ENCODE assay signal across 8 mouse cellular contexts in the genomic region with DNA sequence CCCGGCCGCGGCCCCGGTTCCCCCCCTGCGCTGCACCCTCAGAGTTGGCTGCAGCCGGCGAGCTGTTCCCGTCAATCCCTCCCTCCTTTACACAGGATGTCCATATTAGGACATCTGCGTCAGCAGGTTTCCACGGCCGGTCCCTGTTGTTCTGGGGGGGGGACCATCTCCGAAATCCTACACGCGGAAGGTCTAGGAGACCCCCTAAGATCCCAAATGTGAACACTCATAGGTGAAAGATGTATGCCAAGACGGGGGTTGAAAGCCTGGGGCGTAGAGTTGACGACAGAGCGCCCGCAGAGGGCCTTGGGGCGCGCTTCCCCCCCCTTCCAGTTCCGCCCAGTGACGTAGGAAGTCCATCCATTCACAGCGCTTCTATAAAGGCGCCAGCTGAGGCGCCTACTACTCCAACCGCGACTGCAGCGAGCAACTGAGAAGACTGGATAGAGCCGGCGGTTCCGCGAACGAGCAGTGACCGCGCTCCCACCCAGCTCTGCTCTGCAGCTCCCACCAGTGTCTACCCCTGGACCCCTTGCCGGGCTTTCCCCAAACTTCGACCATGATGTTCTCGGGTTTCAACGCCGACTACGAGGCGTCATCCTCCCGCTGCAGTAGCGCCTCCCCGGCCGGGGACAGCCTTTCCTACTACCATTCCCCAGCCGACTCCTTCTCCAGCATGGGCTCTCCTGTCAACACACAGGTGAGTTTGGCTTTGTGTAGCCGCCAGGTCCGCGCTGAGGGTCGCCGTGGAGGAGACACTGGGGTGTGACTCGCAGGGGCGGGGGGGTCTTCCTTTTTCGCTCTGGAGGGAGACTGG. TPM values are rescaled to one million over a fixed set of nuclear protein-coding genes. Genes with fewer than 3 reads are reported as not detected.
A peak's percentile ranks its signal among the peaks of the same experiment; 100 is the strongest.
DNase-seq lines count a peak whose midpoint lies in the region; ATAC-seq lines count a peak whose summit lies in the region.

A gene (plus strand): TSS at position 410 of the 817 bp plus-strand sequence.

- peak within 1 kb of the TSS; percentile 32 for H3K27ac ChIP-seq in hindbrain, embryonic 16.5 days (ENCODE audit: low read depth, low read length)
- peak within 1 kb of the TSS; percentile 95 for H3K27ac ChIP-seq in macrophage

- DNase-seq in T-cell, adult 2 months (ENCODE audit: low spot score), result peak; percentile 90
- DNase-seq in cerebellum, postnatal 36 days, result peak; percentile 77 to 86
- peak; percentile 90 for DNase-seq in gastrocnemius, adult 18-20 months (ENCODE audit: low spot score)
- DNase-seq in left cerebral cortex, adult 18-20 months (ENCODE audit: low spot score in 2 of 2), result peak; percentile 77 to 88
- DNase-seq in retina, postnatal 7 days (ENCODE audit: low read depth, low spot score), result peak; percentile 87
- DNase-seq in urinary bladder, adult 2 months (ENCODE audit: low spot score), result peak; percentile 93

- peak within 1 kb of the TSS; percentile 96 for H3K4me2 ChIP-seq in hindbrain, embryonic 16.5 days (ENCODE audit: low read length)

- H3K4me3 ChIP-seq in hindbrain, embryonic 16.5 days (ENCODE audit: low read length), result peak within 1 kb of the TSS; percentile 42
- peak within 1 kb of the TSS; percentile 85 for H3K4me3 ChIP-seq in macrophage (ENCODE audit: inconsistent target)

- ATAC-seq in hindbrain, embryonic 16.5 days, result peak; percentile 93

- WGBS in hindbrain, embryonic 16.5 days, result under 1% methylated on average over 56 of the region's 56 CpGs
- WGBS in macrophage (ENCODE audit: missing documents), result under 1% methylated on average over 42 of the region's 56 CpGs

- H3K27me3 ChIP-seq in hindbrain, embryonic 16.5 days (replicated peaks; ENCODE audit: control insufficient read depth, insufficient read depth, low read length), result peaks cover 11% of the 10 kb centered on the region

- H3K9ac ChIP-seq in hindbrain, embryonic 16.5 days (ENCODE audit: low read depth, low read length), result peak within 1 kb of the TSS; percentile 71

- peaks cover 25% of the 10 kb centered on the region for H3K4me1 ChIP-seq in hindbrain, embryonic 16.5 days (ENCODE audit: control insufficient read depth, insufficient read depth, low read depth, low read length)

- H3K9me3 ChIP-seq in hindbrain, embryonic 16.5 days (ENCODE audit: control insufficient read depth, low read length), result no peaks in the 10 kb centered on the region

- H3K36me3 ChIP-seq in hindbrain, embryonic 16.5 days (ENCODE audit: control insufficient read depth, insufficient read depth, low read length), result no peaks in the 10 kb centered on the region
- no peaks in the 10 kb centered on the region; the same call in none of the 2 replicates for H3K36me3 ChIP-seq in macrophage (ENCODE audit: inconsistent target)

- peaks cover 33% of the 10 kb centered on the region for H3K79me2 ChIP-seq in macrophage (ENCODE audit: inconsistent target)

RNA-seq across cellular contexts. Expression of the gene that starts here (rescaled TPM):
- 10 to 100 TPM in 1 of 2 experiments, 1 to 10 TPM in 1; 6.5 to 69.9 TPM for total RNA-seq in gastrocnemius, adult 18-20 months (2021)
- polyA plus RNA-seq in hindbrain, embryonic 16.5 days (2015; fragmentation: Nextera tagmentation; extraction: Ambion mirVana), result 3.9 and 4.3 TPM in 2 replicates
- 10 to 100 TPM; 65.4 to 77.2 TPM for total RNA-seq in left cerebral cortex, adult 18-20 months (2021)
- total RNA-seq in macrophage (2018; cell fraction: chromatin; rRNA removed), result 1,000 to 10,000 TPM in 2 of 26 experiments, 100 to 1,000 TPM in 11, 10 to 100 TPM in 13; 13.7 to 1,974 (median 105) TPM
- total RNA-seq in macrophage (2018; cell fraction: cytosol; rRNA removed), result 1,000 to 10,000 TPM in 4 of 26 experiments, 100 to 1,000 TPM in 13, 10 to 100 TPM in 9; 10.4 to 2,234 (median 166) TPM
- 1,000 to 10,000 TPM in 3 of 26 experiments, 100 to 1,000 TPM in 13, 10 to 100 TPM in 10; 15.4 to 1,140 (median 154) TPM for total RNA-seq in macrophage (2018; cell fraction: nucleus; rRNA removed)
- polyA plus RNA-seq in macrophage (2018), result 18.1 to 88.1 TPM (median 21.8 TPM) in 3 replicates
- polyA plus RNA-seq in urinary bladder, adult 2 months (2012; rRNA removed), result 28.5 and 37.0 TPM in 2 replicates

Comparison
In these comparisons a context has a peak if more than half of its experiments do, and no peak if none do; other contexts are left out.
1. Peak in every context shown above with its lines: DNase-seq, ATAC-seq, H3K4me3 ChIP-seq and H3K27ac ChIP-seq.